Mouse (Mus musculus): ENCODE results near the gene Pacs2.

Pacs2 gene

GRCm38 (mm10) chr12:113032296-113033250 lies 18.3 kb downstream of the Pacs2 start:
- in situ Hi-C loops (cut with MboI; ENCODE audit: low pct_unique_long_range_greater_than_20kb in 1 of 2, low sequenced_read_pairs in 2 of 2, unreplicated experiment in 1 of 2) = no loop called here

GRCm38 (mm10) chr12:113035093-113035492 lies 20.8 kb downstream of the Pacs2 start:
- in situ Hi-C loops (cut with MboI; ENCODE audit: low pct_unique_long_range_greater_than_20kb in 1 of 2, low sequenced_read_pairs in 2 of 2, unreplicated experiment in 1 of 2) = no loop called here

GRCm38 (mm10) chr12:113036996-113037395 lies 22.7 kb downstream of the Pacs2 start:
- in situ Hi-C loops (cut with MboI; ENCODE audit: low pct_unique_long_range_greater_than_20kb in 1 of 2, low sequenced_read_pairs in 2 of 2, unreplicated experiment in 1 of 2) = no loop called here

- in situ Hi-C loops (cut with MboI; ENCODE audit: low pct_unique_long_range_greater_than_20kb in 1 of 2, low sequenced_read_pairs in 2 of 2, unreplicated experiment in 1 of 2) = no loop called here
These were observed 24.1 kb downstream of the Pacs2 start for GRCm38 (mm10) chr12:113038414-113038813.

DNA sequence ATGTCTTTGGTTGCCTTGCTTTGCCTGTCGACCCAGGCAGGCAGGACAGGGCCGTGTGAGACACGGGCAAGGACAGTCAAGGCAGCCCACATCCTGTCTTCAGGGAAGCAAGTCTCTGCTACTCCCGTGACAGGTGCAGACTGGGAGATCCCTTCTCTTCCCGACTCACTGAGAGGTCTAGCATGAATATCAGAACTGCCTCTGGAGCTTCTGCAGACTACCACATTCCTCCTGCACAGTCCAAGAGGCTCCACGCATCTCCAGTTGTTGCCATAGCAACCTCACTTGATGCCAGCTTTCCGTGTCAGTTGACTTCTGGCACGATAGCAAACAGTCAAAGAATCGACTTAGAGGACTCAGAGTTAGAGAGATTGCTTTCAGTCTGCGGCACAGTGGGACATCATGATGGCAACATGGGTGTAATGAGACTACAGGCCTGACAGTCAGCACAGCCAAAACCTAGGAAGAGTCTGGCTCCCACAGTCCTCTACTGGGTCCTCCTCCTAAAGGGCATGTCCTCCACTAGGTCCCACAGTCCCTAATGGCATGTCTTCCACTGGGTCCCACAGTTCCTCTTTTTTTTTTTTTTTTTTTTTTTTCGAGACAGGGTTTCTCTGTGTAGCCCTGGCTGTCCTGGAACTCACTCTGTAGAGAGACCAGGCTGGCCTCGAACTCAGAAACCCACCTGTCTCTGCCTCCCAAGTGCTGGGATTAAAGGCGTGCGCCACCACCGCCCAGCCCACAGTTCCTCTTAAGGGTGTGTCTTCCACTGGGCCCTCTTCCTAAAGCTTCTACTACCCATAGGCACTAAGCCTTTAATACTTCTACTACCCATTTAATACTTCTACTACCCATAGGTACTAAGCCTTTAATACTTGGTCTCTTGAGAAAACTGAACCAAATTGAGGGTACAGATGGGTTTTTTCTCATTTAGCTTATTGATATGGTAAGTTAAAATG lies 27.5 kb downstream of the Pacs2 start:
- in situ Hi-C loops (cut with MboI; ENCODE audit: low pct_unique_long_range_greater_than_20kb in 1 of 2, low sequenced_read_pairs in 2 of 2, unreplicated experiment in 1 of 2) = no loop called here

DNA sequence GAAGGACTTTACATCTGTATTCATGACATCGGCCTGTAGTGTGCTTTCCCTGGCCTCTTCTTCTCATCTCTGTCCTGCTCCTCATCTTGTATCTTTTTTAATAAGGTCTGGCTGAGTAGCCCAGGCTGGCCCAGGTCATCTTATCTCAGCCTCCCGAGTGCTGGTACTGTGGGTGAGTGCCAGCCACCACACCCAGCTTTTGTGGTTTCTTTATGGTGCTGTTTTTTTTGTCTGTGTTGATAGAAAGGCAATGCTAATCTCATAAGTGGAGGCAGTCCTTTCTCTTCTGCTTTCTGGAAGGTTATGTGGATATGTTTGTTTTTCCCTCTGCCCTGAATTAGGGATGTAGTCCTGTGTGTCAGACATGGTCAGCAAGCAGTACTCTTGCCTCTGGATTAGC lies 28.2 kb downstream of the Pacs2 start:
- in situ Hi-C loops (cut with MboI; ENCODE audit: low pct_unique_long_range_greater_than_20kb in 1 of 2, low sequenced_read_pairs in 2 of 2, unreplicated experiment in 1 of 2) = no loop called here

GRCm38 (mm10) chr12:113044916-113045677 lies 30.8 kb downstream of the Pacs2 start:
- in situ Hi-C loops (cut with MboI; ENCODE audit: low pct_unique_long_range_greater_than_20kb in 1 of 2, low sequenced_read_pairs in 2 of 2, unreplicated experiment in 1 of 2) = no loop called here

DNA sequence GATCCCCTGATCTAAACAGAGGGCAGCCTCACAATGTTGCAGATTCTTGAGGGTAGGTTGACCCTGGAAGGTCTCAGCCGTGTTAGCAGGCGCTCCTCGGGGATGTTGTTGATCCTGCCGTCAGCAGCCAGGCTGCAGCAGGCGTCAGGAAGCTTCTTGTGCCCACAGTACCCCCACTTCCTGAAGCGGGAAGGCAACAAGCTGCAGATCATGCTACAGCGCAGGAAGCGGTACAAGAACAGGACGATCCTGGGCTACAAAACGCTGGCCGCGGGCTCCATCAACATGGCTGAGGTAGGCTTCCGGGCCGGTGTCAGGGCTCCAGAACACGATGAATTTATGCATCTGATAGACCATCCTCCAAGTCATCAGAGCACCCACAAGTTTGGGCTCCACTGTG lies 32.6 kb downstream of the Pacs2 start:
- in situ Hi-C loops (cut with MboI; ENCODE audit: low pct_unique_long_range_greater_than_20kb in 1 of 2, low sequenced_read_pairs in 2 of 2, unreplicated experiment in 1 of 2) = no loop called here

- in situ Hi-C loops (cut with MboI; ENCODE audit: low pct_unique_long_range_greater_than_20kb in 1 of 2, low sequenced_read_pairs in 2 of 2, unreplicated experiment in 1 of 2) = no loop called here
These were observed 33.8 kb downstream of the Pacs2 start for GRCm38 (mm10) chr12:113048103-113048502.

DNA sequence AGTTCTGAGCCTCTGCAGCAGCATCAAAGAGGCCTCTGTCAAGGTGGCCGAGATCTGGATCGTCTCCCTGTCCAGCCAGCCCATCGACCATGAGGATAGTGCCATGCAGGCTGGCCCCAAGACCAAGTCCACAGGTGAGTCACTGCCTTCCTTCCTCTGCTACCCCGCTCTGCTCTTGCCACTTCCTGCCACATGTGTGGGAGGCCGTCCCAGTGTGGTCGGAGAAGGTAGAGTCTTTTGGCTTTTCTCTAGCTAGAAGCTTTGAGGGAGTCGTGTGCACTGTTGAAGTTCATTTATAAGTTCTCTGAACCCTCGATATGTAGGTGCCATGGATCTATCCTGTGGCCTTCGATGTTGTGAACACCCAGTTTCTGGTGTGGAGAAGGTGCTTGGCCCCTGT lies 35.5 kb downstream of the Pacs2 start:
- in situ Hi-C loops (cut with MboI; ENCODE audit: low pct_unique_long_range_greater_than_20kb in 1 of 2, low sequenced_read_pairs in 2 of 2, unreplicated experiment in 1 of 2) = no loop called here

GRCm38 (mm10) chr12:113050671-113051070 lies 36.4 kb downstream of the Pacs2 start:
- in situ Hi-C loops (cut with MboI; ENCODE audit: low pct_unique_long_range_greater_than_20kb in 1 of 2, low sequenced_read_pairs in 2 of 2, unreplicated experiment in 1 of 2) = no loop called here

GRCm38 (mm10) chr12:113051628-113052403 lies 37.5 kb downstream of the Pacs2 start:
- in situ Hi-C loops (cut with MboI; ENCODE audit: low pct_unique_long_range_greater_than_20kb in 1 of 2, low sequenced_read_pairs in 2 of 2, unreplicated experiment in 1 of 2) = no loop called here

GRCm38 (mm10) chr12:113056089-113056488 lies 41.8 kb downstream of the Pacs2 start:
- in situ Hi-C loops (cut with MboI; ENCODE audit: low pct_unique_long_range_greater_than_20kb in 1 of 2, low sequenced_read_pairs in 2 of 2, unreplicated experiment in 1 of 2) = no loop called here

- in situ Hi-C loops (cut with MboI; ENCODE audit: low pct_unique_long_range_greater_than_20kb in 1 of 2, low sequenced_read_pairs in 2 of 2, unreplicated experiment in 1 of 2) = no loop called here
These were observed 45.9 kb downstream of the Pacs2 start for GRCm38 (mm10) chr12:113060178-113060577.

DNA sequence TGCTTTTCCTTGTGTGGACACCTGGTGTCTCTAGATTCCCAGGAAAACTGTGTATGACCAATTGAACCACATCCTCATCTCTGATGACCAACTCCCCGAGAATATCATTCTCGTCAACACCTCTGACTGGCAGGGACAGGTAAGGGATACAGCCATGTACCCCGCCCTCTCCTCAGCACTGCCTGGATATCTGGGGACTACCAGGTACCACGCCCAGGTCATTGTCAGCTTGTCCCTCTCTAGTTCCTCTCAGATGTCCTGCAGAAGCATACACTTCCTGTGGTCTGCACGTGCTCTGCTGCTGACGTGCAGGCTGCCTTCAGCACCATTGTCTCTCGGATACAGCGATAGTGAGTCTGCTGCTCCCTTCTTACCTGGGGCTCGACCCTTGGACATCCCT lies 47.3 kb downstream of the Pacs2 start:
- in situ Hi-C loops (cut with MboI; ENCODE audit: low pct_unique_long_range_greater_than_20kb in 1 of 2, low sequenced_read_pairs in 2 of 2, unreplicated experiment in 1 of 2) = no loop called here

GRCm38 (mm10) chr12:113062201-113062600 lies 47.9 kb downstream of the Pacs2 start:
- in situ Hi-C loops (cut with MboI; ENCODE audit: low pct_unique_long_range_greater_than_20kb in 1 of 2, low sequenced_read_pairs in 2 of 2, unreplicated experiment in 1 of 2) = no loop called here

DNA sequence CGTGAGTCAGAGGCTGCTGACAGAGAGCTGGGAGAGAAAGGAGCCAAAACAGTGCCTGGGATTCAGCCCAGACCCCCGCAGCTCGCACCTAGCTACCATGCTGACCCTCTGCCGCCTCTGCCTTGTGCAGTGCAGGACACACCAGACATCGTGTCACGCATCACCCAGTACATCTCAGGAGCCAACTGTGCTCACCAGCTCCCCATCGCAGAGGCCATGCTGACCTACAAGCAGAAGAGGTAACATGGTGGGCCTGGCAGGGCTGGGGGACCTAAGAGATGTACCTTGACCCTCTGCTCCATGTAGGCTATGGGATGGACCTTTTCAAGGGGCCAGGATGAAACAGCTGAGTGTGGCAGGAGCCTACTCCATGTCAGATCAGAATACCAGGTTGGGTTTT lies 49.4 kb downstream of the Pacs2 start:
- in situ Hi-C loops (cut with MboI; ENCODE audit: low pct_unique_long_range_greater_than_20kb in 1 of 2, low sequenced_read_pairs in 2 of 2, unreplicated experiment in 1 of 2) = no loop called here

DNA sequence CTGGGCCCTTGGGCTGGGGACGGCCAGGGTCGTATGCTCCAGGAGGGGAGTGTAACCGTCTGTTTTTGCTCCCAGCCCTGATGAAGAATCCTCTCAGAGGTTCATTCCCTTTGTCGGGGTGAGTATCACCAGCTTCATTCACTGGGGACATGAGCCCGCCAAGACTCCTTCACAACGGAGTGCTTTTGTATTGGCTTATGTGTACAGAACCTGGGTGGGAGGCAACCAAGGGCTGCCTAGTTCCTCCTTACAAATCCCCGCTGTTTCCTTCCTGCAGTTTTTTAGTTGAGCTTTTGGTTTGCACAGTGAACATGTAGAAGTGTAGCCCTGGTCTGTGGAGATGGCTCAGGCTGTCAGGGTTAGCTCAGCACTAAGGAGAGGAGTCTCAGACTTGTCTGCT lies 53.7 kb downstream of the Pacs2 start:
- in situ Hi-C loops (cut with MboI; ENCODE audit: low pct_unique_long_range_greater_than_20kb in 1 of 2, low sequenced_read_pairs in 2 of 2, unreplicated experiment in 1 of 2) = no loop called here

Measured in mouse embryonic stem cell (cell line).